Mouse (Mus musculus) ES-E14 (cell line): Measurements from ENCODE around the gene Gpx3. TPM values are rescaled to one million over a fixed set of nuclear protein-coding genes. Genes with fewer than 3 reads are reported as not detected.

Source experiments
- DNase-seq: peaks from one replicate; pipeline ENCODE4 v3.0.0-alpha.2; 2013; ENCODE audit warnings: low read depth, low spot score
- H3K27ac ChIP-seq: 2 replicates; pipeline ENCODE4 v1.5.1; 2012; ENCODE audit warnings: low read depth, mild to moderate bottlenecking, low read length, moderate library complexity, mixed read lengths; ENCODE audit not compliant: poor library complexity, insufficient read depth, severe bottlenecking
- H3K36me3 ChIP-seq: 2 replicates; pipeline ENCODE4 v1.6.1; 2012; ENCODE audit warnings: mild to moderate bottlenecking, low read length, moderate library complexity, mixed read lengths; ENCODE audit not compliant: control insufficient read depth, poor library complexity, insufficient read depth, severe bottlenecking
- H3K4me1 ChIP-seq, 2 experiments: fragments of 150-350 bp in 1 of 2; sonication (generic) in 1 of 2; 2 replicates each; pipeline ENCODE4 v1.6.1; 2012; ENCODE audit warnings: low read length in 2 of 2, mild to moderate bottlenecking in 1 of 2, mixed read lengths in 1 of 2; ENCODE audit not compliant: control insufficient read depth in 2 of 2, insufficient read depth in 2 of 2, poor library complexity in 1 of 2
- H3K4me3 ChIP-seq, 2 experiments: fragments of 150-350 bp in 1 of 2; sonication (generic) in 1 of 2; 2 replicates each; pipeline ENCODE4 v1.5.1; 2012; ENCODE audit warnings: low read length in 2 of 2, low read depth in 1 of 2, mild to moderate bottlenecking in 1 of 2, mixed read lengths in 1 of 2; ENCODE audit not compliant: insufficient read depth in 1 of 2, poor library complexity in 1 of 2, severe bottlenecking in 1 of 2
- H3K9ac ChIP-seq: 2 replicates; pipeline ENCODE4 v1.6.1; 2012; ENCODE audit warnings: low read depth, mild to moderate bottlenecking, low read length, mixed read lengths; ENCODE audit not compliant: poor library complexity, insufficient read depth, severe bottlenecking
- H3K9me3 ChIP-seq: fragments of 150-350 bp; sonication (generic); 2 replicates; pipeline ENCODE4 v1.6.1; 2012; ENCODE audit warnings: low read depth, mild to moderate bottlenecking, low read length; ENCODE audit not compliant: control insufficient read depth, insufficient read depth
- CHD2 ChIP-seq: IDR thresholded peaks from 2 replicates; pipeline ENCODE4 v1.6.1; 2014; ENCODE audit warnings: mild to moderate bottlenecking, low read depth, low read length, inconsistent platforms
- HCFC1 ChIP-seq: IDR thresholded peaks from 2 replicates; pipeline ENCODE4 v1.6.1; 2012; ENCODE audit warnings: low read length, inconsistent platforms, borderline replicate concordance; ENCODE audit not compliant: insufficient read depth
- MAFK ChIP-seq: IDR thresholded peaks from 2 replicates; pipeline ENCODE4 v1.6.1; 2014; ENCODE audit warnings: mild to moderate bottlenecking, low read depth, low read length, inconsistent platforms; ENCODE audit not compliant: insufficient read depth
- ZC3H11A ChIP-seq: IDR thresholded peaks from 2 replicates; pipeline ENCODE4 v1.6.1; 2012; ENCODE audit warnings: low read depth, mild to moderate bottlenecking, inconsistent platforms, low read length, borderline replicate concordance
- ZNF384 ChIP-seq: IDR thresholded peaks from 2 replicates; pipeline ENCODE4 v1.6.1; 2012; ENCODE audit warnings: low read depth, low read length, inconsistent platforms
- in situ Hi-C, 2 experiments: fragments of 600-800 bp; cut with MboI; formaldehyde crosslinking; loops; one replicate each; pipeline ENCODE4 v1.15.1; 2025; ENCODE audit warnings: low sequenced_read_pairs in 2 of 2, inconsistent platforms in 1 of 2; ENCODE audit not compliant: unreplicated experiment in 2 of 2
- total RNA-seq: library from RNA; depleted of rRNA; stranded (reverse); fragments of 300-350 nt; gene quantifications from 2 replicates; pipeline ENCODE4 v1.2.3, GENCODE M21; 2012

Gpx3 gene
- total RNA-seq, 1 experiment, result 11.4 TPM

- in situ Hi-C loops, result no loop called here
- TF ChIP-seq HCFC1 (no peak), MAFK (no peak), CHD2 (no peak), ZNF384 (no peak), ZC3H11A (no peak)
- no peaks in the 10 kb centered on the region for H3K9me3 ChIP-seq
- no peak overlapping the region for H3K4me3 ChIP-seq
- H3K9ac ChIP-seq, result no peak overlapping the region
- no peak for DNase-seq
- H3K27ac ChIP-seq, result no peak overlapping the region
- H3K36me3 ChIP-seq, result peaks cover 57% of the 10 kb centered on the region
- peaks cover 0 to 3% of the 10 kb centered on the region in 2 experiments; a peak in 1 of 4 replicates for H3K4me1 ChIP-seq
These were observed 18.1 kb downstream of the Gpx3 start for GRCm38 (mm10) chr11:54920127-54920972.

- Histone ChIP-seq H3K4me1 (peaks cover 0 to 3% of the 10 kb centered on the region in 2 experiments; a peak in 1 of 4 replicates), H3K9me3 (no peaks in the 10 kb centered on the region), H3K36me3 (peaks cover 60% of the 10 kb centered on the region), H3K27ac (no peak overlapping the region), H3K9ac (no peak overlapping the region), H3K4me3 (no peak overlapping the region)
- in situ Hi-C loops, result no loop called here
- DNase-seq, result no peak
- TF ChIP-seq CHD2 (no peak), ZNF384 (no peak), ZC3H11A (no peak), MAFK (no peak), HCFC1 (no peak)
These were observed 18.8 kb downstream of the Gpx3 start for GRCm38 (mm10) chr11:54920973-54921580.

- H3K36me3 ChIP-seq, result peaks cover 62% of the 10 kb centered on the region
- in situ Hi-C loops, result no loop called here
- TF ChIP-seq ZC3H11A (no peak), CHD2 (no peak), HCFC1 (no peak), ZNF384 (no peak), MAFK (no peak)
These were observed 19.5 kb downstream of the Gpx3 start for GRCm38 (mm10) chr11:54921798-54922197.

GRCm38 (mm10) chr11:54922488-54922887 lies 20.2 kb downstream of the Gpx3 start:
- no peaks in the 10 kb centered on the region for H3K9me3 ChIP-seq
- in situ Hi-C loops, result no loop called here
- DNase-seq, result no peak
- TF ChIP-seq MAFK (no peak), ZC3H11A (no peak), HCFC1 (no peak), ZNF384 (no peak), CHD2 (no peak)
- H3K4me3 ChIP-seq, result no peak overlapping the region
- no peak overlapping the region for H3K9ac ChIP-seq
- H3K4me1 ChIP-seq, result peaks cover 0 to 3% of the 10 kb centered on the region in 2 experiments; a peak in 1 of 4 replicates
- no peak overlapping the region for H3K27ac ChIP-seq
- peaks cover 62% of the 10 kb centered on the region for H3K36me3 ChIP-seq

More at GRCm38 (mm10) chr11:54921798-54922197, 19.5 kb downstream of the Gpx3 start:
- Histone ChIP-seq H3K9me3 (no peaks in the 10 kb centered on the region), H3K4me3 (no peak overlapping the region), H3K9ac (no peak overlapping the region; the same call in 1 of the 2 replicates), H3K27ac (no peak overlapping the region), H3K4me1 (peaks cover 0 to 3% of the 10 kb centered on the region in 2 experiments; a peak in 1 of 4 replicates)
- DNase-seq, result no peak
